Mouse (Mus musculus) lung, adult 2 months (tissue): ENCODE measurements around the gene Bicc1.

Experiments used
- CTCF ChIP-seq: fragments of 200-500 bp; IDR thresholded peaks from 2 replicates; pipeline ENCODE4 v1.5.1; 2011; ENCODE audit warnings: mild to moderate bottlenecking, low read length, control low read depth; ENCODE audit not compliant: insufficient read depth
- POLR2A ChIP-seq: fragments of 200-500 bp; IDR thresholded peaks from 2 replicates; pipeline ENCODE4 v1.6.1; 2011; ENCODE audit warnings: low read depth, mild to moderate bottlenecking, control low read depth, low read length, borderline replicate concordance; ENCODE audit errors: extremely low read depth

DNA sequence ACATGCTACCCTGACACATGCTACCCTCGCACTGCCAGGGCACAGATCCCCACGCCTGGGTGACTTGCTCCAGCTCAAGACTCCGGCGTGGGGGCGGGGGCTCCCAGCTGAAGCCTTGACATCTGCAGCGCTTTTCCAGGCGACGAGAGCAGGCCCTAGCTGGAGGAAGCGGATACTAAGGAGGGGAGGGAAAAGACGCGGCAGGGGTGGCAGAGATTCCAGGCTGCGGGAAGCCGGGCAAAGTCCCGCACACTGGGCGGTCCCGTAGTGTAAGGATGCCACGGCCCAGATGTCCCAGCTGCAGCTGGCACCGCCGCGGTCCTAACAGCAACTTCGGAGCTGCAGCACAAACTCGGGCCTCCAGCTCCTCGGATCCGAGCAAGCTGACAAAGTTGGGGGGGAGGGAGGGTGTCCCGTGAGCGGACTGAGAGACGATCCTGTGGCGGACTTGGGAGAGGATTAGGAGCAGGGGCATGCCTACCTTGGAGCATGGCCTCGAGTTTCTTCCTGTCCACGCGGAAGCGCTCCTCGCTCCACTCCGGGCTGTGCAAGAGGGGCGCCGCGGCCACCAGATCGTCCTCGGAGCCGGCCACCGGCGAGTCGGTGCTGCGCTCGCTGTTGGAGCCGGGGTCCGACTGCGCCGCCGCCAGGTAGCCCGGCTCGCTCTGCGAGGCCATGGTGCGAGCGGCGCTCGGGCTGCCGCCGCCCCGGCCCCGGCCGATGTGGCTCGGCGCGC lies 392 bp downstream of the Bicc1 start:
- TF ChIP-seq POLR2A (no peak), CTCF (no peak)
